Mouse (Mus musculus) small intestine, adult 2 months (tissue): Measurements from ENCODE around the gene 1700066M21Rik.

Experiments
- CTCF ChIP-seq: fragments of 200-500 bp; IDR thresholded peaks from 2 replicates; pipeline ENCODE4 v1.5.1; 2012; ENCODE audit warnings: low read depth, mild to moderate bottlenecking, control low read depth, inconsistent platforms, low read length, moderate library complexity, mixed read lengths; ENCODE audit not compliant: insufficient replicate concordance, insufficient read length; ENCODE audit errors: extremely low read depth
- POLR2A ChIP-seq: fragments of 200-500 bp; IDR thresholded peaks from 2 replicates; pipeline ENCODE4 v1.6.1; 2012; ENCODE audit warnings: low read depth, mild to moderate bottlenecking, control low read depth, inconsistent platforms, low read length, moderate library complexity

GRCm38 (mm10) chr1:57390993-57391790, 13.8 kb downstream of the 1700066M21Rik start:
- no peak for TF ChIP-seq POLR2A
- no peak for TF ChIP-seq CTCF
